Mouse (Mus musculus) erythroblast, embryonic 14.5 days (primary cell): Measurements from ENCODE around the gene Tns3. TPM values are rescaled to one million over a fixed set of nuclear protein-coding genes. Genes with fewer than 3 reads are reported as not detected.

Source experiments
- H3K27me3 ChIP-seq: 2 replicates; pipeline ENCODE4 v1.6.1; 2012; ENCODE audit warnings: inconsistent platforms; ENCODE audit not compliant: control insufficient read depth
- H3K36me3 ChIP-seq: 2 replicates; pipeline ENCODE4 v1.6.1; 2012; ENCODE audit warnings: mild to moderate bottlenecking, inconsistent platforms; ENCODE audit not compliant: control insufficient read depth
- H3K4me1 ChIP-seq: 2 replicates; pipeline ENCODE4 v1.6.1; 2012; ENCODE audit warnings: inconsistent platforms; ENCODE audit not compliant: control insufficient read depth
- H3K4me3 ChIP-seq: replicated peaks from 2 replicates; pipeline ENCODE3; 2012; ENCODE audit warnings: moderate library complexity, mild to moderate bottlenecking, inconsistent platforms
- H3K9me3 ChIP-seq: 2 replicates; pipeline ENCODE4 v1.6.1; 2012; ENCODE audit warnings: low read length, inconsistent platforms, mixed read lengths; ENCODE audit not compliant: control insufficient read depth
- GATA1 ChIP-seq: IDR thresholded peaks from 2 replicates; pipeline ENCODE4 v1.6.1; 2012; ENCODE audit warnings: low read length, inconsistent platforms, mixed read lengths
- TAL1 ChIP-seq: IDR thresholded peaks from 3 replicates; pipeline ENCODE4 v1.6.1; 2012; ENCODE audit warnings: low read length, inconsistent platforms, mixed read lengths
- polyA plus RNA-seq: library from polyadenylated mRNA; stranded (reverse); fragments of >175 nt; gene quantifications from 2 replicates; pipeline ENCODE4 v1.2.3, GENCODE M21; 2012

Gene Tns3
- polyA plus RNA-seq, 1 experiment = 0.01 TPM

DNA sequence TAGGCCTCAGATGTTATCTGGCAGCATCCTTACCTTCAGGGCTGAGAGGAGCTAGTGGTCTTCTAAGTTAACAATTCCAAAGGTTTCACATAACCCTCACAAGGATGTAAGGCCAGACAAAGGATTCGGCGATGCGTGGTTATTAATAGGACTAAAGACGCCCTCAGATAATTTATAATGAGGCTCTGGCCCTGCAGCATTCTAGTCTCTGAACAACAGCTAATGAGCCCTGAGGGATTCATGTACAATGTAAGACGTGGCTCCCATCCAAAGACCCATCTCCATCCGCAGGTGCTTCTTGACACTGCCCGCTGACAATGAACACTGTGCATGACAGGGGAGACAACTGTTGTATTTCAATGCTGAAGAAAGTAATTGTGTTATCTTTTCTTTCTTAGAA lies 263.0 kb downstream of the Tns3 start:
- H3K27me3 ChIP-seq = no peaks in the 10 kb centered on the region
- no peaks in the 10 kb centered on the region for H3K4me1 ChIP-seq
- H3K36me3 ChIP-seq = no peaks in the 10 kb centered on the region
- TF ChIP-seq GATA1 = no peak
- TF ChIP-seq TAL1 = no peak
- no peak overlapping the region for H3K4me3 ChIP-seq
- peaks cover 5% of the 10 kb centered on the region; the same call in 1 of the 2 replicates for H3K9me3 ChIP-seq

DNA sequence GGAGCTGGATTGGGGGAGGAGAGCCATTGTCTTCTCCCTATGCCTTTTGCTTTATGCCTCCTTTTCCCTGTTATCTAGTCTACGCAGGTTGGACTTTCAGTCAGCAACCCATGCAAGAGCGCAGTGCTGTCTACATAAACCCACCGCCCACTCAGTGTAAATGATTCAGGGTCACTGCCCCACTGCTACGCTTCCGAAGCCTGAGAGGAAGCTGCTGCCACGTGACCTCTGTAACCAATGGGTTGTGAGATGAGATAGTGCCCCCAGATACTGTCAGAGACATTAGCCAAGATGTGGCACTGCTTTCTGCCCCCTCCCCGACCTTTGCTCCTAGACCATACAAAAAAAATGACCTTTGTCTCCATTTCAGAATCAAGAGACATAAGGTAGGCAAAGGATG lies 268.0 kb downstream of the Tns3 start:
- TF ChIP-seq TAL1 (no peak), GATA1 (no peak)
- Histone ChIP-seq H3K4me1 (no peaks in the 10 kb centered on the region), H3K9me3 (peaks cover 2% of the 10 kb centered on the region; the same call in 1 of the 2 replicates), H3K36me3 (no peaks in the 10 kb centered on the region), H3K27me3 (no peaks in the 10 kb centered on the region), H3K4me3 (no peak overlapping the region)

DNA sequence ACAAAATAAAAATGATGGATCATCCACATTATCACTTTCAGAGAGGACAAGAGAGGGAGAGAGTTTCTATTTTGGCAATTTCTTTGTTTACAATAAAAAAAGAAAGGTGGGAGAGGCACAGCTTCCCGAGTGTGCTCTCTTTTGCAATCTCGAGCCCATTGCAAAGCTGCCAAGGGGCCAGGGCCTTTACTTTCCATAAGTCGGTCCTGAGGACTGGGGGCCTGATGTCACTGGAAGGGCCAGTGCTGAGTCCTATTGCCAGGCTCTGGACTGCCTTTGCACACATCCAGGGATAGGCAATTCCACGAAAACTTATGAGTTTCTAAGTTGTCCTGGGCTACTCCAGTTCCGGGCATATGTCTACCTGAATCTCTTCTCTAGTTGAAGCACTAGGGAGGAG lies 272.8 kb downstream of the Tns3 start:
- Histone ChIP-seq H3K27me3 (no peaks in the 10 kb centered on the region), H3K9me3 (no peaks in the 10 kb centered on the region), H3K4me3 (no peak overlapping the region), H3K4me1 (no peaks in the 10 kb centered on the region), H3K36me3 (no peaks in the 10 kb centered on the region)
- TF ChIP-seq TAL1 (no peak), GATA1 (no peak)

DNA sequence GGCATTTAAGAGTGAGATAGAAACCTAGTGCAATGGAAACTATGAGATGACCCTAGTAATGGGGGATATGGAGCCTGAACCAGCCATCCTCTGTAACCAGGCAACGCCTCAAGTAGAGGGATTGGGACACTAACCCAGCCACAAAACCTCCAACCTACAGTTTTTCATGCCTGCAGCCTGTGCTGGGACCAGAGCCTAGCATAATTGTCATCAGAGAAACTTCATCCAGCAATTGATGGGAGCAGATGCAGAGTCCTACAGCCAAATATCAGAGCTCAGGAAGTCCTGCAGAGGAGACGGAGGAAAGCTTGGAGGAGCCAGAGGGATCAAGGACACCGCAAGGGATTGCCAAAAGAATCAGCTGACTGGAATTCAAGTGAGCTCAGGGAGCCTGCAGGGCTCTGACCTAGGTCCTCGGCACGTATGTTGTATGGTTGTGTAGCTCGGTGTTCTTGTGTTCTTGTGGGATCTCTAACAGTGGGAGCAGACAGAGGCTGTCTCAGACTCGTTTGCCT lies 278.4 kb downstream of the Tns3 start:
- H3K4me3 ChIP-seq = no peak overlapping the region
- H3K27me3 ChIP-seq = no peaks in the 10 kb centered on the region
- no peaks in the 10 kb centered on the region for H3K4me1 ChIP-seq
- no peaks in the 10 kb centered on the region for H3K36me3 ChIP-seq
- no peaks in the 10 kb centered on the region for H3K9me3 ChIP-seq
- TF ChIP-seq TAL1 = no peak
- no peak for TF ChIP-seq GATA1
